Mouse (Mus musculus) heart, embryonic 16.5 days (tissue): ENCODE measurements around the gene Chd5. TPM values are rescaled to one million over a fixed set of nuclear protein-coding genes. Genes with fewer than 3 reads are reported as not detected.
A peak's percentile ranks its signal among the peaks of the same experiment; 100 is the strongest.

Source experiments
- ATAC-seq: fragments of 200-750 bp; cut with Nextera tagmentation; replicated peaks from 2 replicates; pipeline ENCODE4 v1.8.0; 2017; ENCODE audit warnings: moderate number of reproducible peaks; ENCODE audit not compliant: insufficient read depth, low FRiP score; ENCODE audit errors: extremely low read depth
- H3K27ac ChIP-seq: fragments of 300-500 bp; sonication (generic); 2 replicates; pipeline ENCODE4 v1.5.1; 2014; ENCODE audit warnings: mild to moderate bottlenecking, low read length, control low read depth, moderate library complexity
- H3K27me3 ChIP-seq: fragments of 300-500 bp; sonication (generic); 2 replicates; pipeline ENCODE4 v1.6.1; 2014; ENCODE audit warnings: low read length, mixed read lengths; ENCODE audit not compliant: control insufficient read depth, insufficient read depth
- H3K36me3 ChIP-seq: fragments of 300-500 bp; sonication (generic); 2 replicates; pipeline ENCODE4 v1.6.1; 2014; ENCODE audit not compliant: control insufficient read depth, insufficient read depth
- H3K4me1 ChIP-seq: fragments of 300-500 bp; sonication (generic); 2 replicates; pipeline ENCODE4 v1.6.1; 2014; ENCODE audit warnings: low read length, mixed read lengths; ENCODE audit not compliant: control insufficient read depth, insufficient read depth
- H3K4me2 ChIP-seq: fragments of 300-500 bp; sonication (generic); 2 replicates; pipeline ENCODE4 v1.6.1; 2014; ENCODE audit warnings: low read depth, mild to moderate bottlenecking, control low read depth, low read length
- H3K4me3 ChIP-seq: fragments of 300-500 bp; sonication (generic); 2 replicates; pipeline ENCODE4 v1.5.1; 2014; ENCODE audit warnings: mild to moderate bottlenecking, control low read depth, low read length
- H3K9ac ChIP-seq: fragments of 300-500 bp; sonication (generic); 2 replicates; pipeline ENCODE4 v1.6.1; 2014; ENCODE audit warnings: low read length, control low read depth
- H3K9me3 ChIP-seq: fragments of 300-500 bp; sonication (generic); replicated peaks from 2 replicates; pipeline ENCODE4 v1.6.1; 2016; ENCODE audit warnings: low read length; ENCODE audit not compliant: control insufficient read depth
- WGBS: fragments of 180-500 bp; shearing (Covaris S2); extraction: QIAGEN DNeasy Blood & Tissue Kit; methylation state at CpG from one replicate; pipeline ENCODE4 v1.1.7; 2014; 5-methylcytosine and 5-hydroxymethylcytosine counted together
- polyA plus RNA-seq: library from polyadenylated mRNA; unstranded; fragments of >200 nt; fragmentation: Nextera tagmentation; extraction: Ambion mirVana; gene quantifications from 2 replicates; pipeline ENCODE4 v1.2.1, GENCODE M21; 2015

The Chd5 gene
- polyA plus RNA-seq, 1 experiment from 2014 or later: 0.04 TPM

GRCm38 (mm10) chr4:152434836-152435235, 96.4 kb downstream of the Chd5 start:
- Histone ChIP-seq H3K4me2 (peak overlapping the region; percentile 56), H3K9me3 (no peaks in the 10 kb centered on the region), H3K9ac (no peak overlapping the region), H3K4me3 (peak overlapping the region; percentile 9; the same call in 1 of the 2 replicates), H3K27ac (no peak overlapping the region), H3K27me3 (peaks cover 3% of the 10 kb centered on the region; the same call in 1 of the 2 replicates), H3K36me3 (no peaks in the 10 kb centered on the region), H3K4me1 (peaks cover 3% of the 10 kb centered on the region; the same call in 1 of the 2 replicates)
- 8% methylated on average over 9 of the region's 9 CpGs for WGBS
- ATAC-seq: peak; percentile 71

GRCm38 (mm10) chr4:152435255-152435654, 96.8 kb downstream of the Chd5 start:
- Histone ChIP-seq H3K4me3 (peak overlapping the region; percentile 9; the same call in 1 of the 2 replicates), H3K4me2 (peak overlapping the region; percentile 56), H3K4me1 (peaks cover 3% of the 10 kb centered on the region; the same call in 1 of the 2 replicates), H3K27me3 (peaks cover 3% of the 10 kb centered on the region; the same call in 1 of the 2 replicates), H3K9me3 (no peaks in the 10 kb centered on the region), H3K9ac (no peak overlapping the region), H3K36me3 (no peaks in the 10 kb centered on the region), H3K27ac (no peak overlapping the region)
- WGBS: 14% methylated on average over 10 of the region's 10 CpGs
- 0 out of 2 replicates have a peak, but pooled peaks have one; percentile 28 for ATAC-seq

Other genes starting within 250 kb of the Chd5 start
- gene Tnfrsf25, start 222.7 kb upstream of the Chd5 start, polyA plus RNA-seq: 0.77 and 1.4 TPM in 2 replicates
- gene Espn, start 186.3 kb upstream of the Chd5 start, polyA plus RNA-seq: 1.3 and 1.5 TPM in 2 replicates
- 0.14 TPM in 1 of 2 replicates, not detected in the other for gene Hes2, start 179.8 kb upstream of the Chd5 start, polyA plus RNA-seq
- gene Acot7, start 160.5 kb upstream of the Chd5 start, polyA plus RNA-seq: 67.7 and 68.0 TPM in 2 replicates
- gene Gpr153, start 64.4 kb upstream of the Chd5 start, polyA plus RNA-seq: 8.4 and 10.4 TPM in 2 replicates
- not detected in 2 replicates for gene Hes3, start 47.0 kb upstream of the Chd5 start, polyA plus RNA-seq
- gene Icmt, start 41.4 kb upstream of the Chd5 start, polyA plus RNA-seq: 19.3 and 23.3 TPM in 2 replicates
- 118 and 122 TPM in 2 replicates for gene Rnf207, start 19.7 kb upstream of the Chd5 start, polyA plus RNA-seq
- gene Rpl22, start 12.9 kb upstream of the Chd5 start, polyA plus RNA-seq: 186 and 190 TPM in 2 replicates
- gene Nphp4, start 138.1 kb downstream of the Chd5 start, polyA plus RNA-seq: 1.9 and 2.0 TPM in 2 replicates
- 11.3 and 21.7 TPM in 2 replicates for gene Kcnab2, start 139.2 kb downstream of the Chd5 start, polyA plus RNA-seq